Mouse (Mus musculus): ENCODE measurements around the gene Anapc2.
A peak's percentile ranks its signal among the peaks of the same experiment; 100 is the strongest.
"Not testable (repeated sequence)": the region's sequence is repeated elsewhere in the genome, so short reads cannot be mapped to it uniquely, and the experiment has no call there.

The Anapc2 gene

GRCm38 (mm10) chr2:25241438-25241775, 30.9 kb upstream of the Anapc2 start:
- DNase-seq, result no peak

- no peak for DNase-seq
Measured at GRCm38 (mm10) chr2:25242101-25242506, 30.2 kb upstream of the Anapc2 start, which contains the start of the genes Rnf208 and Cysrt1. Rnf208 (plus strand) TSS chr2:25242255. Cysrt1 (minus strand) TSS chr2:25242452.

DNA sequence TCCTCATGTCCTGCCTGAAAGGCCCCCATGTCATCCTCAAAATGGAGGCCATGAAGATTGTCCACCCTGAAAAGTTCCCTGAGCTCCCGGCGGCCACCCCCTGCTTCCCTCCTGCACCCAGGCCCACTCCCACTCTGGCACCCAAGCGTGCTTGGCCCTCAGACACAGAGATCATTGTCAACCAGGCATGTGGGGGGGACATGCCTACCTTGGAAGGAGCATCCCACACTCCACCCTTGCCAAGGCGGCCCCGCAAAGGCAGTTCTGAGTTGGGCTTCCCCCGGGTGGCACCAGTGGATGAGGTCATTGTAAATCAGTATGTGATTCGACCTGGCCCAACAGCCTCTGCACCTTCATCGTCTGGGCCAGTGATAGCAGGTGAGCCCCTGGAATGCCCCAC, 28.9 kb upstream of the Anapc2 start:
- DNase-seq, result no peak

- DNase-seq, result no peak
Measured at GRCm38 (mm10) chr2:25244144-25244543, 28.1 kb upstream of the Anapc2 start.

- DNase-seq, result no peak
Measured at GRCm38 (mm10) chr2:25246183-25247072, 25.9 kb upstream of the Anapc2 start, which contains the start of gene AL732309.1. AL732309.1 (minus strand) TSS chr2:25246863.

GRCm38 (mm10) chr2:25252331-25252730, 19.9 kb upstream of the Anapc2 start:
- DNase-seq, result peak in 1 of 2 experiments; percentile 28

GRCm38 (mm10) chr2:25255284-25255779, 16.9 kb upstream of the Anapc2 start, which contains the start of gene Tmem203:
Tmem203 (plus strand) TSS chr2:25255439.
- DNase-seq, result peak; percentile 72 to 84

- peak in 1 of 2 experiments; percentile 59 for DNase-seq
Measured at GRCm38 (mm10) chr2:25256443-25257109, 15.7 kb upstream of the Anapc2 start.

DNA sequence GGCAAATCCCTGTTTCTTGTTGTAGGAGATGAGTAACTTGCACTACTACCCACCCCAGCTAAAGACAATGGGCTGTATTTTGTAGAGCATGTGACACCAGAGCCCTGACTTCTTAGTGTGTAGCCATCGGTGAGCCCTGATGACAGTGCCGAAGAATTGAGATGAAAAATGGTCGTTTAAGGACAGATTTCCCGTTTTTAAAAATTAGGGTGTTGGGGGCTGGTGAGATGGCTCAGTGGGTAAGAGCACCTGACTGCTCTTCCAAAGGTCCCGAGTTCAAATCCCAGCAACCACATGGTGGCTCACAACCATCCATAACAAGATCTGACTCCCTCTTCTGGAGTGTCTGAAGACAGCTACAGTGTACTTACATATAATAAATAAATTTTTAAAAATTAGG, 15.0 kb upstream of the Anapc2 start:
- DNase-seq, result not testable (repeated sequence)

- DNase-seq, result no peak
Measured at GRCm38 (mm10) chr2:25258887-25259286, 13.4 kb upstream of the Anapc2 start.

DNA sequence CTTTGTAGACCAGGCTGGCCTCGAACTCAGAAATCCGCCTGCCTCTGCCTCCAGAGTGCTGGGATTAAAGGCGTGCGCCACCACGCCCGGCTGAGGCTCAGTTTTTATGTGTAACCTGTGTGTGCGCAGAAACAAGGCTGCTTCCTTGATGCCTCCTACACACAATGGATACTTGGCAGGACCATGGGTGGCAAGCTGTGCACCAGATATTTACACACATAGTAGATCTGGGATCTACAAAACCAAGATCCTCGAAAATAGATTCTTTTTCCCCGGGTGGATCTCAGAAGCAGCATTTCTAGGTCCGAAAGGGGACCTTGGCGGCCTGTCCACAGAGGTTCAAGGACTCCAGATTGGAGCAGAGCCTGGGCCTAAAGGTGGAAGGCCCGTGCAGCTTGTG, 10.4 kb upstream of the Anapc2 start:
- DNase-seq, result no peak

DNA sequence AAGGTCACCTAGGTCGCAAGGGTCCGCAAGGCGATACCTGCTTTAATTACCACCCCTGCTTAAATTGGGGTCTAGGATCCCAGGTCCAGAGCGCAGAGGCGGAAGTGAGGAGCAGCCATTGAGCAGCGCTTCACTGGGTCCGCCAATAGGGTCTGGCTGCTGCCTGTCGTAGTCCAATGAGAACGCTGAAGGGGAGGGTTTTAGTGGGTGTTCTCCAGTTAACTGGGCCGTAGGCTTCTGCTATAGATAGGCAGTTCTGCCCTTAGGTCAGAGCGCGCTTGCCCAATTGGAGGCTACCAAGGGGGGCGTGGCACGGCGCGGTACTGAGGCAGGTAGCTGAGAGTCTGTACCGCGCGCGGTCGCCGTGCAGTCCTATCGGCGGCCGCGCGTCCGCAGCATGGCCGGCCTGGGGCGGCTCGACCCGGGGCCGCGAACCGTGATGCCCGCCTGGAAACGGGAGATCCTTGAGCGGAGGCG, 9.9 kb upstream of the Anapc2 start, which contains the start of gene Tprn:
TSS of gene Tprn (plus strand) at position 328 of the 477 bp plus-strand sequence.
- DNase-seq, result peak; percentile 91

- DNase-seq, result peak; percentile 43 to 56
Measured at GRCm38 (mm10) chr2:25262795-25263622, 9.3 kb upstream of the Anapc2 start.

DNA sequence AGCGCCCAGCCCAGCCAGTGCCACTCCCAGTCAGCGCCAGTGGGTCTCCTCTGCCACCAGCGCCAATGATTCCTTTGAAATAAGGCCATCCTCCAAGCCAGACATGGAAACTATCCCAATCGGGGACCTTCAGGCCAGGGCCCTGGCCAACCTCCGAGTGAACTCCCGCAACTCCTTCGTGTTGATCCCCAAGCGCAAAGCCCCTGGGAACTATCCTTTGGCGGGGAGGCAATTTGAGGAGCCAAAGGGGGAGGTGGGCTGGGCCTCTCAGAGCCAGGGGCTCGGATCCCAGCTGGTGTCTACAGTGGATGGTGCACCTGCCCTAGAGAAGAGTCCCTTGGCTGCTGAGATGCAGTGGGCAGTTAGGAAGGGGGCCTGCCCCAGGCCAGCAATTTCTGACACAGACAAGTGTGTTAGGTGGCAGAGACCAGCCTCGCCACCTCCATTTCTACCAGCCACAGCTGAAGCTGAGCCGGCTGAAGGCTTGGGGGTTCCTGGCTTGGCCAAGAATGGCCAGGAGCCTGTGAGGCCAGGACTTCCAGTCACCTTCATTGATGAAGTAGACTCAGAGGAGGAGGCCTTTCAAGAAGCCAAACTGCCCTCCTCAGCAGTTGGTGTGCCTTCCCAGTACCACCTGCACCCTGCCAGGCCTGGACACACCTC, 8.5 kb upstream of the Anapc2 start:
- DNase-seq, result no peak

DNA sequence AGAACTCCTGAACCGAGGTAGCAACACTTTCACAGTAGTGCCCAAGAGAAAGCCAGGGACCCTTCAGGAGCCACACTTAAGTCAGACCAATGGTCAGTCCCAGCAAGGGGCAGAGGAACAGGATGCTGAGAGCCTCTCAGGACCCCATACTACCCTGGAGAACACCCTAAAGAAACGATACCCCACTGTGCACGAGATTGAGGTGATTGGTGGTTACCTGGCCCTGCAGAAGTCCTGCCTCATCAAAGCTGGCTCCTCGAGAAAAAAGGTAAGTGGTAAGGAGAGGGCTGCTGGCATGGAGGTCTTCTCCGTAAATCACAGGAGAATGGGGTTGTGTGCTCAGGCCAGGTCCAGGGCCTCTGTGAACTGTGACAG, 8.0 kb upstream of the Anapc2 start:
- no peak for DNase-seq

- no peak for DNase-seq
Measured at GRCm38 (mm10) chr2:25264851-25265250, 7.4 kb upstream of the Anapc2 start.

- DNase-seq, result no peak
Measured at GRCm38 (mm10) chr2:25265897-25266656, 6.2 kb upstream of the Anapc2 start.

DNA sequence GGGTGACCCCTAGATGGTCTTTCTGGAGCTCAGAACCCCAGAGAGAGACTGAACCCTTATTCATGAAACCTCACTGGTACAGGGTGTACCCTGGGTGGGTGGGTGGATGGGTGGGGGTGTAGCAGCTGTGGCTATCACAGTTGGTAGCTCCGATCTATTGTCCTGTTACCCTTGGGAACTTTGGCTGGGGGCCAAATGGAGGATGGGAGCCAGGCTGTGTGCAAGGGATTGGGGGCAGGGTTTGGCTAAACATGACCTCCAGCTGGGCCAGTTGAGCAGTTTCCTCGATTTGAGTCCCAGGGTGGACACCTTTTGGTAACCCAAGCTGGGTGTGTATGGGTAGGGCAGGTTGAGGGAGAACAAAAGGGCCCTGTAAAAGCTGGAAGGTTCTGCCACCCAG, 5.6 kb upstream of the Anapc2 start:
- DNase-seq, result no peak

GRCm38 (mm10) chr2:25267241-25267640, 5.0 kb upstream of the Anapc2 start:
- no peak for DNase-seq

GRCm38 (mm10) chr2:25267746-25268309, 4.5 kb upstream of the Anapc2 start:
- no peak for DNase-seq

GRCm38 (mm10) chr2:25272515-25272914, 237 bp downstream of the Anapc2 start:
- DNase-seq, result no peak
